Mouse (Mus musculus): Measurements from ENCODE around the gene Dnmt3a. TPM values are rescaled to one million over a fixed set of nuclear protein-coding genes. Genes with fewer than 3 reads are reported as not detected.

Gene Dnmt3a
- total RNA-seq, 2 experiments from 2014 or later: 105 to 121 TPM

DNA sequence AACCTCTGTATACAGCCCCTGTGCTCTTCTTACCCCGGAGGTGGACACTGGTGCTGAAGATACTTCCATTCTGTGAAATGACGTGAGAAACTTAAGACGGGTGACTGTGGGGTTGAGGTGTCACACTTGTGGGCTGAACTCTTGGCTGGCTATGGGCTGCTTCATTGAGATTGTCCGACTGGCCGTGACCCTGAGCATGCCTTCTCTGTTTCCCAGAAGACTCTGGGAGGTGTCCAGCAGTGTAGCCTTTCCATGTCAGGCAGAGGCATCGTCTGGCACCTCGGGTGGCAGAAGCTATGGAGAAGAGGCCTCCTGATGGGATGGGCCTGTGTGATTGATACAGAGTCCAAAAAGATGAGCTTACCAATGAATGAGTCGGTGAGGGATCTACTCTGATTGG lies 7.3 kb downstream of the Dnmt3a start:
- DNase-seq: no peak
- intact Hi-C loops (cut with DNase I): no loop called here

DNA sequence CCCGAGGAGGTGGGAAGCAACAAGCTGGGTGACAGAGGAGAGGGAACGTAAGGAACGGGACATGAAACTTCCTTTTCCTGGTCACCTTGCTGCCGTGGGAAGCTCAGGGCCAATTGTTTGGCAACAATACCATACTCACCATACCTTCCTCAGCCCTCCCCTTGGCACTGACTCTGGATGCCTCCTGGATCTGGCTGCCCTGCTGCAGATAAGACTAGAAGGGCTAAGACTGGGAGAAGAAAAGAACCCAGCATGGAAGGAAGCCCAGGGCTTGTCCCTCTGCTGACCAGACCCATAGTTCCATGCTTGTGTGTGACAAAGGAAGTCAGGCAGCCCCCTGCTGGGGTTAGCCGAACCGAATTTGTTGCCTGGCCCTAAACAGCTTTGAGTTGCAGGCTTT lies 9.6 kb downstream of the Dnmt3a start:
- no peak for DNase-seq
- intact Hi-C loops (cut with DNase I): no loop called here

DNA sequence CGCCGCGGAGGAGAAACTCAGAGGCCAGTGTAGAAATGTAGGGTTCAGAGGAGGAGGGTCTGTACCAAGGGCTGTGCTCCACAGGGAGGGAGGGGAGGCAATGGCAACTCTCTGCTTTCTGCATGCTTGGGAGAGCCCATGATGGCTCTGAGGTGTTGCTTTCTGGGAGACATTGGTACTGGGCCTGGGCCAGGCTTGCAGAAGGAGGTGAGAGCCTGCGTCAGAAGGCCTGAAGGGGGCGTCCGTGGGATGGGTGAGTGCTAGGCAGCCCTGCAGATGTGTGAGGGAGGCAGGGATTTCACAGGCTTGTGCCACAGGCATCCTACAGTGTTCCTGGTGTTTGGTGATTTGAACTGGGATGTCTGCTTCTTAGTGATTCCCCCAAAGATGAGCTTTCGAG lies 11.2 kb downstream of the Dnmt3a start:
- no peak for DNase-seq
- intact Hi-C loops (cut with DNase I): no loop called here

DNA sequence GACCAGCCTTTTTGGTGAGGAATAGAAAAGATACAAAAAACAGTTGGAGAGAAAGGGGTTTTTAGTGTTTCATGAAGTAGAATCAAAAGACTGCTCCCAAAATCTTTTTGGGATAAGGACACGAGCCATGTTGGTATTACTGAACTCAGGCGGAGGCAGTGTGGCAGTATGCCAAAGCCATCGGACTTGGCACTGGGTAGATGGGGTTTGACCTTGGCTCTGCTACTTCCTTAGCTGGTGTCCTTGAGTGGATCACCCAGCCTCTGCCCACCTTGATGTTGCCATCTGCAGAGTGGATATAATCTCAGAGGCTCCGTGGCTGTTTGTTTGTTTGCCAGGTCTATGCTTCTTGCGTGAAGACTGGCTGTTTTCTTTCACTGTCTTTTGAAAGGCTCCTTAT lies 11.8 kb downstream of the Dnmt3a start:
- DNase-seq: peak; percentile 57 to 59
- intact Hi-C loops (cut with DNase I): no loop called here

DNA sequence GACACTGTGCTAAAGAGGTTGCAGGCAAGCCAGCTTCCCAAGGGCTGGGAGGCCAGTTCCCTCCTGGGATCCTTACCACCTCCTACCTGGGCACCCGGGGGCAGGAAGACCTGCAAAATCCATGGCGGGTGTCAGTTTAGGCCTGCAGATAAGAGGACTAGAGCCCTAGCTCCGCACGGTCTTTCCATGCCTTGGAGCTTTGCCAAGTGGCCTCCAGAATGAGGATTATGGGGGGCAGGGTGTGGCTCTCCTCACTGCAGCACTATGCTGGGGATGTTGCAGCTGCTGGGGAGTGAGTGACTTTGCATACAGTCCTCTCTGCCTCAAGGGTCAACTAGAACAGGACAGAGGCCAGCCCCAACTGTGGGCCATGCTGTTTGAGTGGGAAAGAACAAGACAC lies 14.1 kb downstream of the Dnmt3a start:
- intact Hi-C loops (cut with DNase I): no loop called here
- DNase-seq: no peak

DNA sequence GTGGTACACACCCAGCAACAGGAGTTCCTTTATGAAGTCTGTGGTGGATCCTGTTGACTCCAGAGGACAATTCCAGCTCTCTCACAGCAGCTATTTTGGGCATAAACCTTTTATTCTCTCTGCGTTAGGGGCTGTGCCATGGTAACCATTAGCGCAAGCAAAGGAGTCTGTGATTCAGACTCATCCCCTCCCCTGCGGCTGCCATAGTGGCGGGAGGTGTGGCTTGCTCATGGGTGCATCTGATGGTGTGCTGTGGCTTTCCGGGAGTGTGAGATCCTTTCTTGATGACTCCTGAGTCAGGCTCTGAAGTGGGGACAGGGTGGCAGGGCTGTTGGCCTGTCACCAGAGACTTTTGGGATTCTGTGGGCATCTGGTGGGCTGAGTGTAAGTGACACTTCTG lies 17.6 kb downstream of the Dnmt3a start:
- intact Hi-C loops (cut with DNase I): no loop called here
- no peak for DNase-seq

DNA sequence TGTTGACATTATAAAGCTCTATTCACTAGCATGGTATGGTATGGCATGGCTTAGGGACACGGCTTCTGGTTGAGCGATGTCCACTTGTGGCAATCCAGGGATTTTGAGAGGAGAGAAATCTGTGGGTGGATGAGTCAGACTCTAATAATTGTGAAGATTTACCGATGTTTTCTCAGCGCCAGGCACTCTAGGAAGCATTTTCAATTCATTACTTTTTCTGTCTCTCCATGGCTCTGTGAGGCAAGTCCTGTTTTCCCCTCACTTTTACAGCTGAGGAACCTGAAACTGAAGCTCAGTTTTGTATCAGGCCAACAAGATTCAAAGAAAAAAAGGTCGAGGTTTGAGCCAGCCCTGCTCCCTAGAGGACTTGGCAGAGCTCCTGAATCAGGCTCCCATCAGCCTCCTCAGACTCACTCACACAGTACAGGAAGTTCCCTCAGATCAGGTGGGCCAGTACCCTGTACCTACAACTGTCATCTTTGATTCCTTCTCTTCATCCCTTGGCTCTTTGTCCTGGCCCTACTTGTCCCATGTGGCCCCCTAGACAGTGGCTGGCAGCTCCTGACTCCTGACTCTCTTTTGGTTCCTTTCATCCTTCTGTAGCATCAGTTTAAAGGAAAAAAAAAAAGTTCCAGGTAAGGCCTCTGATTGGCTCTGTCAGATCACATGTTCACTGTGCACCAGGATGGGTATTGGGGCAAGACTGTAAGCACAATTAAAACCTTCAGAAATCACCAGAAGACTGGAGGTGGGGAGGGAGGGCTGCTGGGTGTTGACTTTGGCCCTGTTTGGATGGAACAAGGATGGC lies 19.3 kb downstream of the Dnmt3a start:
- intact Hi-C loops (cut with DNase I): no loop called here

DNA sequence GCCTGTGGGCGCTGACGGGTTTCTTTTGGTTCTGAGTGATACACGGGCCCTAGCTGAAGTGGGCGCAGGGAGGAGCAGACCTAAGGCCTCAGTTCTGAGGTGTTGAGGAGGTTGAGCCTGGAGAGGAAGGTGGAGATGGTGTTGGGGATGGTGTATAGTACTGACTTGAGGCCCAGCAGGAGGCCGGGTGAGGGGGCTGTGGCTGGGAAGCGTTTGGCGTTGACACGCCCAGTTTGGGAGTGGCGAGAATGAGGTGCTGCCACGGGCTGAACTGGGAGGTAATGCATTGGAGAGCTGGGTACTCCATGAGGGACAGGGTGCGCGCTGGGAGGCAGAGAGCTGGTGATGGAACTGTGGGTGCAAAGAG lies 19.9 kb downstream of the Dnmt3a start:
- intact Hi-C loops (cut with DNase I): no loop called here
- no peak for DNase-seq

More for the DNA sequence above, 19.3 kb downstream of the Dnmt3a start:
- DNase-seq: no peak

DNA sequence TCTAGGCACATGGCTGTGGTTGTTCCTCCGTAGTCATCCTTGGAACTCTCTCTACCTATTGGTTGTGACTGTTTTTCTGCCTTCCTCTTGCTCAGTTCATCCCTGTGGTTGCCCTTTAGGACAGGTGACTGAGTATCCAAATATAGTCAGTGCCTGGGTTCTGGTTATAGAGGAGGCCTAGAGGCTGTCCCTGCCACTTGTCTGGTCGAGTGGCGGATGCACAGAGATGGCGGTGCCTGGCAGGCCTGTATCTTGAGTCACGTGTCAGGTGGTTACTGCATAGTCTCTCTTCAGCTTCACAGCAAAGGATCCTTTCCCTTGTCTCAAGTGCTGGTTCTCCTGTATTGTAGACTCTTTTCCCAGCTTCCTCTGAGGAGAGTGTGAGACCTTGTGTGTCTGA lies 22.0 kb downstream of the Dnmt3a start:
- DNase-seq: no peak
- intact Hi-C loops (cut with DNase I): no loop called here

DNA sequence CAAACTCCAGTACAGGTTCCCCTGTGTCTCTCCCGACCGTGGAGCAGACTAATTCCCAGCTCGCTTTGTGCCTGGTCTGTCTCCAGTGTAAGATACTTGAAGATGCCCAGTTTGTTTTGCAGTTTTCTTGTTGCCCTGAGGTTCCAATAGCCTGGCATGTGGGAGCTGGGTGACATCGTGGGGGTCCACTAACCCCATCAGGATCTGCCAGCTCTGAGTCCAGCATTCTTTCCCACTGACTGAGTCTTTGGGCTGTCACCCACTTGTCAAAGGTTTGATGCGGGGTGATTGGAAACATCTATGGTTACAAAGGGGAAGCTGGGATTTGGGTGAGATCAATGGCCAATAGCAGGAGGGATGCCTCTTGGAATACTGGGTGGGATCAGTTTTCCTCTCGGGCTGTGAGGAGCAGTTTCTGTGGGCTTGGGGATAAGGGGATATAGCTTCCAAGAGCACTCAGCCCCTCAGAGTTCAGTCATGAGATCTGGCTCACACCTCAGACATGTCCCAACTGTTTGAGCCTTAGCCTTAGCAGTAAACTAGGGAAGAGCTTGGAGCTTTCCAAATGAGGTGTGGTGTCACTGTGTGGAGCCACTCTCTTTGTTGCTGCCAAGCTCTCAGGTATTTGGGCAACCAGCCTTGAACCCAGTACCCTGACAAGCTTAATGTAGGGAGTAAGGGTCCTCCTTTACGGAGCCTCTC lies 27.4 kb downstream of the Dnmt3a start:
- DNase-seq: peak in 1 of 2 experiments; percentile 63
- intact Hi-C loops (cut with DNase I): no loop called here

DNA sequence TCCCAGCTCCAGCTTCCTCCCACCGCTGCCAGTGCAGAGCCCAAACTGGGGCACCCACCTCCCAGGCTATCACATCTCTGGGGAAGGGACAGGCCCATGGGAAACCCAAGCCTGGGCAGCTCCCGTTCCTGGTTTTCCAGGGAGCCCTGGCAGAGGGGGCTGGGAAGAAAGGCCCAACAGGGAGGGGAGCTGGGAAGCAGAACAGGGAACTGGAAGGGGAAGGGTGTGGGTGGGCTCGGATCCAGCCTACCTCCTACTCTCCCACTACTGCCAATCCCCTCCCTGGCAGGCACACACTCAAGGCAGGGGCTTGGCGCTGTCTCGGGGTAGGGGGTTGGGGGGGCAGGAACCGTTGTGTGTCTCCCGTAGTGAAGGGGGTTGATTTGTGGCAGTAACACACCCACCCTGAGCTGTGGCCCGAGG lies 28.1 kb downstream of the Dnmt3a start:
- peak; percentile 87 to 88 for DNase-seq
- intact Hi-C loops (cut with DNase I): loop anchor here (1.0 kb wide), 1 partner anchor 26 kb away; no protein-coding TSS in a partner anchor

DNA sequence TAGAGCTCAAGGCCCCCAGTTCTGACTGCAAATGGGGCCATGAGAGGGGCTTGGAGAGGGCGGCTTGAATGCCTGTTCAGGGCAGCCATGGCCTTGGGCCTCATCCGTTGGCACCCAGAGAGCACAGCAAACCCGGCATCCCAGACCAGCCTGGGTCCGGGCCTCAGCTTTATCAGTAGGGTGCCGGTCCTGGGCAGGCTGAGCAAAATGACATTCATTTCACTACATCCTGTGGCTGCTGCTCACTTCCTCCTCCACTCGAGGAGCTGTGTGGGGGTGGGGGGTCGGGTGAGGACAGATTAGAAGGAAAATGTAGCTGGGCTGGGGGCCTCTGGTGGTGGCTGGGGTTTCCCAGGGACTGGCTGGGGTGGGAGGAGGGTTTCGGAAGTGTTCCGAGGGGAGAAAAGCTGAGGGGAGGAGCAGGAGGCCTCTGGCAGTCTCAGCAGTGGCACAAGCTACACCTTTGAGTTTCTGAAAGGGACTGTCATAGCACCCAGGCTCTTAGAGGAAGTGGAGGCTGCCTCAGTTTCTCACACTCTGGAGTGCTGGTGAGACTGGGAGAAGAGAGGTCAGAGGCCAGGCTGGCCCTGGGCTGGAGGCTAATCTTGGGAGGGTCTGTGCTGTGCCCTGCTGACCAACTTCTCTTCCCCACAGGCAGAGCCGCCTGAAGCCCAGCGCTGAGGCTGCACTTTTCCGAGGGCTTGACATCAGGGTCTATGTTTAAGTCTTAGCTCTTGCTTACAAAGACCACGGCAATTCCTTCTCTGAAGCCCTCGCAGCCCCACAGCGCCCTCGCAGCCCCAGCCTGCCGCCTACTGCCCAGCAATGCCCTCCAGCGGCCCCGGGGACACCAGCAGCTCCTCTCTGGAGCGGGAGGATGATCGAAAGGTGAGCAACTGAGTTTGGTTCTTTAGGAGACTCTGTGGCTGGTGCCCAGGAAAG lies 28.8 kb downstream of the Dnmt3a start:
- DNase-seq: peak; percentile 64 to 68
- intact Hi-C loops (cut with DNase I): loop anchor here (1.0 kb wide), 1 partner anchor 26 kb away; no protein-coding TSS in a partner anchor

DNA sequence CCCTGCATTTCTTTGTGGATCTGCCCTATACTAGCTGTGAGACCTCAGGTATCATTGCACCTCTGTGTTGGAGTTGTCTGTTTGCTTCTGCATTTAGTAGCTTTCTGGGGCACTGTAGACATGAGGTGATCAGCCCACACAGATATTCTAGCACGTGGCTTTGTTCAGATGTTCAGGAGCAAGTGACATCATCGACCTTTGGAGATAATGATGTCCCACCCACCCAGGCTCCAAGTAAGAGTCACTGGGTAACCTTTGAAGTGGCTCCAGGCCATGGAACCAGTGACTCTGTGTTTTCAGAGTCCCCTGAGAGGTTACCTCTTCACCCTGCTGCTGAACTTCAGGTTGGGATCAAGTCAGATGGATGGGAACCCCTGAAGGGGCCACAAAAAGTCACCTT lies 29.8 kb downstream of the Dnmt3a start:
- no peak for DNase-seq
- intact Hi-C loops (cut with DNase I): no loop called here

DNA sequence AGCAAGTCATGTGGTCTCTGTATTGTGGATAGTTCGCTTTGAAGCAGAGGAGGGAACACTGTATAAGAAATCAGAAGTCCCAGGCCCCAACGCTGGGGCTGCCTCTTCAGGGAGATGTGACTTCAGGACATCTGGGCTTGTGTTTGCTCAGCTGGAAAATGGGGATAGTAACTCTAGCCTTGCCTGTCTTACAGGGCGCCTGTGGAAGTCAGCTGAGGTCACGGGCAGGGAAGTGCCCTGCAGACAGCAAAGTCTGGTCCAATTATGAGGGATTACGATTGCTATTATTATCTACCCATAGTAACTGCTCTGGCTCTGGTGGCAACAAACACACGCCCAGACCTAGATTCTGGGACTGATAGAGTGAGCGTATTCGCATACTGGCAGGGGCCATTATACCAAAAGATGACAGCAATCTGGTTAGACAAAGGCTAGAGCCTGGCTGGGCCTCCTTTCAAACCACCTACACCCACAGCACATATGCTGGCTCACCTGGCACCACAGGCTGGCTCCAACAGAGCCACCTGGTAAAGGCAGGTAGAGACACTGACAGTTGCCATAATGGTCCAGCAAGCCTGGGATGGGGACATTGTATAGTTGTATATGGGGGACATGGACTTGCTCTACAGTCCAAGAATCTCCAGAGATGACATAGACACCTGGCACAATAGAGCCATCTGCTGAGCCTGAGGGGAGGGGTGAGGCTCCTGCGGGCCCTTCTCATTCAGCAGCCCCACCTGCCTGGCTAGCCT lies 31.4 kb downstream of the Dnmt3a start:
- DNase-seq: no peak
- intact Hi-C loops (cut with DNase I): no loop called here

DNA sequence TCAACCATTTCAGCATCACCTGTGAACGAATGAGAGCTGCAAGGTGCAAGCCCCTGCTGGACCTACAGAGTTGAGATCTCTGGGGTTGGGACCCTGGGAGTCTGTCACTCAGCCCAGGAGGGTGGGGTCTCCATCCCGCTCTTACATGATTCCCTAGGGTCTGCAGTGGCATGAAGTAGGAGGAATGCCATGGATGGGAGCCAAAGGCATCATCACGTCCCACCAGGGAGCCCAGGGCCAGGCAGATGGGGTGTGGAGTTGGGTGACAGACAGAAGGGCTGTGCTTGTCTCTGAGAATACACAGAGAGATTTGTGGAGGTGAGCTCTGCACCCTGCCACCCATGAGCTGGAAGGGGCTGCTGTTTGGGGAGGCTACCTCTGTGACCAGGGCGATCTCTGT lies 32.2 kb downstream of the Dnmt3a start:
- no peak for DNase-seq
- intact Hi-C loops (cut with DNase I): no loop called here

DNA sequence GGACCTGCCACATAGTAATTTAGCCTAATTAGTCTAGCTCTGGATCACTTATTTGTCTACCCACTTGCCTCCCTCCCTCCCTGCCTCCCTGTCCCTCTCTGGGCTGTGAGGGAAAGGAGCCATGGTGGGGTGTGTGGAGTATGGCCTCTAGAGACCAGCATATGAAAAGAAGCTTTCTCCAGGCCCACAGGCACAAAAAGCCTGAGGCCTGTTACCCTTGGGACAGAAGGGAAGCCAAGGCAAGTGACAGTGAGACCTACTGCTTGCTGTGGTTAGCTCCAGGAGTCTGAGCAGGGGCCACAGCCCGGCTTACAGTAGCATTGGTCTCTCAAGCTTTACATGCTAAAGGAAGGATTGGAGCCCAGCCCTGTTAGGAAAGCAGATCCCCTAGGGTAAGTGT lies 33.9 kb downstream of the Dnmt3a start:
- intact Hi-C loops (cut with DNase I): no loop called here
- no peak for DNase-seq

DNA sequence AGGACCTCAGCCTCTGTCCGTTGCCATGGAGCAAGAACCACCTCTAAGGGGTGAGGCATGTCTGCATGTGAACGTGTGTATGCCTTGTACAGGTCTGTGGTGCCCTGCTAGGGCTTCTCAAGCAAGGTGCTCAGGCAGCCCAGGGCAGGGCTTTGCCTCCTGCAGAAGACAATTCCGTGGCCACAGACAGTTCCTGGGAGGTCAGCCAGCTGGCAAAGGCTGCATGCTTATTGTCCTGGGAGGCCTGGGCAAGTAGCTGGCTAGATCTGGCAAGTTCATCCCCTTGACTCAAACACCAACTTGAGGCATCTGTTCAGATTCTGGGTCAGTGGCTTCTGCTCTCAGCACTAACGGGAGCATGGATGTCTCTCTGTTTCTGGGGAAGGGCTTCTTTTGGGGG lies 35.3 kb downstream of the Dnmt3a start:
- intact Hi-C loops (cut with DNase I): no loop called here
- peak; percentile 71 to 77 for DNase-seq

DNA sequence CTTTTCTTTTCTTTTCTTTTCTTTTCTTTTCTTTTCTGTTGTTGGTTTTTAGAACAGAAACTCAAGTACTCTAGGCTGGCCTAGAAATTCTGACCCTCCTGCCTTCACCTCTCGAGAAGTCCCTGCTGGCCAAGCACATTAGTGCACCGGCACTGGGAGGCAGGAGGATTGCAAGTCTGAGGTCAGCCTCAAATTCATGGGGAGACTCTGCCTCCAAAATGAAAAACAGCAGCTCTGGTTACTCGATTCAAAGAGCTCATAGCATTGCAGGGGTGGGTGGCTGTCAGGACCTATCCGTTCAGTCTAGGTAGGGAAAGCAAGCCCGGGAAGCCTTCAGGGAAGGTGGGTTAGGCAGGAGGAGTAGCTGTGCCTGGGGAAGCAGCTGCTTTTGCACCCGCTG lies 37.0 kb downstream of the Dnmt3a start:
- intact Hi-C loops (cut with DNase I): no loop called here
- no peak for DNase-seq

DNA sequence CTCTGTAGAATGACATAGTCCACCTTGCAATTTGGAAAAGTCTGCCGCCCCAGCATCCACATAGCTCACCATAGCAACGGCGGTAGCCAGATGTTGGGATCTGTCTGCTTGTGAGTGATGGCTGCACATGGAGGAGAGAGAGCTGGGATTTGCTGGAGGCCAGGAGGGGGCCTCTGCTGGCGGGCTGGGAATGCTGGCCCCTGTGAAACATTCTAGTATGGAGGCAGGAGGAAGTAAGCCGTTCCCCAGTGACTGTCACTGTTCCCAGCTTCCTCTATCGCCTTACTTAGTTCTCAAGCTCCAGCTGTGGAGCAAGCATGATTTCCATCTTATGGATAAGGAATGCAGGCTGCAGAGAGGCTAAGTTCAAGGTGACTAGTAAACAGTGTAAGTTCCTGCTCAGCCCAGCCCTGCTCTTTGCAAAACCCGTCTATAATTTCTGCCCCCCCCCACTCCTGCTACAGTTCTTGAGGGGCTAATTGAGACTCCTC lies 37.6 kb downstream of the Dnmt3a start:
- DNase-seq: peak; percentile 65 to 70
- intact Hi-C loops (cut with DNase I): no loop called here

DNA sequence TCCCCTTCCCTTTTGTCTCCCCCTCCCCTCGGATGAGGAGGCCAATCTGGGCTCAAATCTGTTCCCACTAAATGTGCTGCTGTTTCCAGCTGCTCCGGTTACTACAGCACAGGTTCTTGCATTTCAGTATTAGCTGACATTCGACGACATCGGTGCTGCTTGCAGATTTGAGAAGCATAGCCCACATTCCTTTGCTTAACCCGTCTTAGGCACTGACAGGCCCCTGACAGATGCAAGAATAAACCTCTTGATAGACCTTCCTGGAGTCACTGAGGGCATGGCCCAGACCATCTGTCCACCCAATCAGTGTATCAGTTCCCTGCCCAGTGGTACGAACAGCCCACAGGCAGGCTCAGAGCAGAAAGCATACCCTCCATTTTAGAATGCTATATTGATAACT lies 38.1 kb downstream of the Dnmt3a start:
- intact Hi-C loops (cut with DNase I): no loop called here
- DNase-seq: no peak

Data from heart, postnatal 10 days (tissue).